Mouse (Mus musculus): ENCODE measurements at regions not wholly inside any gene's neighbourhood (a gene's known extent, or its start where the extent isn't known, plus 50 kb on each side); places are given as distances from the start of the nearest gene placed in this dataset.

DNA sequence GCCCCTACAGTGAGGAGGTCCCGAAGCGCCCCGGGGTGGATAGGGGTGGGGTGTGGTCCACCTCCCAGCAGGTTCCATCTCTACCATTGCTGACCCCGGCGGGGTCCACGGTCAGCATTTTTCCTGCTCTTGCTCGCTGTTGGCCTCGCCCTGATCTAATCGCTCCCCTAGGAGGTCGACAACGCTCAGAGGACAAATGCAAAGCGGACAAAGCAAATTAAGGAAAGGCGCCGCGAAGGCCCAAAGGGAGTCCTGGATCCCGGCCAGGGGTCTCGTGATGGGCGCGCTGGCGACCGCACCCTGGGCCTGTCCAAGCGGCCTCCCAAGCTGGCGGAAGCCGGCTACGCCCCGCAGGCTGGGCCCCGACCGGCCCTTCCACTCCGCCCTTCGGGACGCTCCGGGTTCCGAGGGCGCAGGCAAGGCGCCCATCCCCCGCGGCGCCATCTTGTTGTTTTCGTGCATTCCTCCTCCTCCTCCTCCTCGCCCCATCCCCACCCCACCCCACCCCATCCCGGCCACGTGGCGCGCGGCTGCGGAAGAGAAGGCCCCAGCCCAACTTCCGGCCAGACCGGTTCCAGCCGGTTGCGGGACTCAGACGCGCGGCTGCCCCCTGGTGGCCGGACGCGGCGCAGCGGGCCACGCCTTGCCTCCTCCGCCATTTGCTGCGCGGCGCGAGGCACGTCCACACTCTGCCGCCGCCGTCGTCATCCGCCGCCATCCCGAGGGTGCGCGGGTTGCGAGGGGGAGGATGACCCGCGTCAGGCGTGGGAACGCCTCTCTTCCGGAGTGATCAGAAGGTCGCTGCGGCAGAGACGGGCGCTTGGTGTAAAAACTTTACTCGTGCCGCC lies 76.5 kb upstream of the Chd2 start:
- Histone ChIP-seq H3K9me3 (replicated peaks; ENCODE audit: control insufficient read depth, low read length) (no peaks in the 10 kb centered on the region), H3K27me3 (ENCODE audit: control insufficient read depth, insufficient read depth, low read length) (no peaks in the 10 kb centered on the region), H3K36me3 (ENCODE audit: control insufficient read depth, insufficient read depth, low read length) (no peaks in the 10 kb centered on the region), H3K4me2 (peak overlapping the region; percentile 89), H3K4me3 (ENCODE audit: low read depth, low read length) (peak overlapping the region; percentile 66), H3K27ac (ENCODE audit: low read depth, low read length) (peak overlapping the region; percentile 99), H3K9ac (ENCODE audit: low read depth, low read length) (peak overlapping the region; percentile 99), H3K4me1 (ENCODE audit: control insufficient read depth, insufficient read depth, low read length) (peaks cover 8% of the 10 kb centered on the region)
- ATAC-seq (replicated peaks; ENCODE audit: insufficient number of reproducible peaks, low FRiP score, low TSS enrichment), result peak; percentile 94
- WGBS (ENCODE audit: insufficient replicate concordance), result under 1% methylated on average over 81 of the region's 86 CpGs

DNA sequence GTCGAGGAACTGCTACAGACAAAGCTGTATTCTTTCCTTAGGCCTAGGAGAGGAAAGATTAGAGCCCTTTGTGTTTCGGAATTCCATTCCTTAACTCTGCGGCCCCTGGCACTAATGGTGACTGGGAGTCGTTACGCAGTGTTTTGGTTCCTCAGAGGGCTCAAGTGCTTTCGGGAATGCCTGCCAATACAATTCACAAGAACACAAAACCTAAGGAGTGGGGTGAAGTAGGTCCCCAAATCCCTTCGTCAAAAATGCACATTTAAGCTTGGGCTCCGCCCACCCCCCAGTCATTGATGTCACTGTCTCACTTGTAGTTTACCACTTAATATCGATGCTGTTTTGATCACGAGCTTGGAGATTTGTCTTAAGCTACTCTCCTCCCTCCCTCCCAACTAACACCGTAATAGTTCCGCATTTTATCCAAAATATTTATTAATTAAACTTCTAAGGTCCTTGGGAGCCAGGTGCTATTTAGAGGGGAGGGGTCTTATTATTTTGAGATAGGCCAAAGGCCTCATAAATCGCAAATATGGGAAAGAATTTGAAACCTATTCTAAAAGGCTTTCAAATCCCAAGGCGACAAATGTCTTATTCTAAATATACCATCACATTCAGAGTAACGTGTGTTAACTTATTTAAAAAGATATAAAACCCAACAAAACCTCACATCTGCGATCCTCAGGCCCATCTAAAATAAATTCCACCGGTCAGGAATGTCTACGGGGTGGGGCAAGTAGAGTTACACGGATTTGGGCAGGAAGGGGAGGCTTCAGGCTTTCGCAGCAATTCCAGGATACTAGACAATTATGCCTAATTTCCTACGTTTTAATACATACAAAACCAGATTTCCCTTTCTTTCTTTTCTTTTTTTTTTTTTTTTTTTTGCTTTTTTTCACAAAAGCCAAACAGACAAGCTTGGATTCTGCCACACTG lies 75.6 kb upstream of the Chd2 start:
- peaks cover 6% of the 10 kb centered on the region for H3K4me1 ChIP-seq (ENCODE audit: control insufficient read depth, insufficient read depth, low read length)
- peak overlapping the region; percentile 99 for H3K27ac ChIP-seq (ENCODE audit: low read depth, low read length)
- H3K4me3 ChIP-seq (ENCODE audit: low read depth, low read length), result peak overlapping the region; percentile 66
- 6% methylated on average over 21 of the region's 21 CpGs for WGBS (ENCODE audit: insufficient replicate concordance)
- H3K36me3 ChIP-seq (ENCODE audit: control insufficient read depth, insufficient read depth, low read length), result no peaks in the 10 kb centered on the region
- H3K9ac ChIP-seq (ENCODE audit: low read depth, low read length), result peak overlapping the region; percentile 99
- ATAC-seq (replicated peaks; ENCODE audit: insufficient number of reproducible peaks, low FRiP score, low TSS enrichment), result no peak
- H3K4me2 ChIP-seq, result peak overlapping the region; percentile 89
- H3K27me3 ChIP-seq (ENCODE audit: control insufficient read depth, insufficient read depth, low read length), result no peaks in the 10 kb centered on the region
- no peaks in the 10 kb centered on the region for H3K9me3 ChIP-seq (replicated peaks; ENCODE audit: control insufficient read depth, low read length)

DNA sequence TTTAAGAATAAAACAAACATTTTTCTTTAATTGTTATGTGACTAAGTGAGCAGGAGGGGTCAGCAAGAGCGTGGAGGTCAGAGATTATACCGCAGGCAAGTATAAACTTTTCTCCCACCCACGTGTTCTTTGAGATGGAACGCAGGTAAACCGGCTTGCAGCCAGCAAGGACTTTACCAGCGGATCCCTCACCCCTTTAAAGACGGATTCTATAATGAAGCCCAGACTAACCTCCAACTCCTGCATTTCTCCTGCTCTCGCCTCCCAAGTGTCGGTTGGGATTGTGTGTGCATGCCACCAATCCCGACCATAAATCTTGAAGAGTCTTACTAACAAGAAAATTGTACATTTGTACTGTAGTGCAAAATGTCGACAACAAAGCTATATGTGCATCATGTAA lies 74.4 kb upstream of the Chd2 start:
- H3K4me2 ChIP-seq, result no peak overlapping the region
- no peaks in the 10 kb centered on the region for H3K27me3 ChIP-seq (ENCODE audit: control insufficient read depth, insufficient read depth, low read length)
- ATAC-seq (replicated peaks; ENCODE audit: insufficient number of reproducible peaks, low FRiP score, low TSS enrichment), result no peak
- peaks cover 5% of the 10 kb centered on the region for H3K4me1 ChIP-seq (ENCODE audit: control insufficient read depth, insufficient read depth, low read length)
- H3K36me3 ChIP-seq (ENCODE audit: control insufficient read depth, insufficient read depth, low read length), result no peaks in the 10 kb centered on the region
- H3K27ac ChIP-seq (ENCODE audit: low read depth, low read length), result peak overlapping the region; percentile 99
- 56% methylated on average over 11 of the region's 11 CpGs for WGBS (ENCODE audit: insufficient replicate concordance)
- H3K9me3 ChIP-seq (replicated peaks; ENCODE audit: control insufficient read depth, low read length), result no peaks in the 10 kb centered on the region
- H3K9ac ChIP-seq (ENCODE audit: low read depth, low read length), result no peak overlapping the region
- no peak overlapping the region for H3K4me3 ChIP-seq (ENCODE audit: low read depth, low read length)

DNA sequence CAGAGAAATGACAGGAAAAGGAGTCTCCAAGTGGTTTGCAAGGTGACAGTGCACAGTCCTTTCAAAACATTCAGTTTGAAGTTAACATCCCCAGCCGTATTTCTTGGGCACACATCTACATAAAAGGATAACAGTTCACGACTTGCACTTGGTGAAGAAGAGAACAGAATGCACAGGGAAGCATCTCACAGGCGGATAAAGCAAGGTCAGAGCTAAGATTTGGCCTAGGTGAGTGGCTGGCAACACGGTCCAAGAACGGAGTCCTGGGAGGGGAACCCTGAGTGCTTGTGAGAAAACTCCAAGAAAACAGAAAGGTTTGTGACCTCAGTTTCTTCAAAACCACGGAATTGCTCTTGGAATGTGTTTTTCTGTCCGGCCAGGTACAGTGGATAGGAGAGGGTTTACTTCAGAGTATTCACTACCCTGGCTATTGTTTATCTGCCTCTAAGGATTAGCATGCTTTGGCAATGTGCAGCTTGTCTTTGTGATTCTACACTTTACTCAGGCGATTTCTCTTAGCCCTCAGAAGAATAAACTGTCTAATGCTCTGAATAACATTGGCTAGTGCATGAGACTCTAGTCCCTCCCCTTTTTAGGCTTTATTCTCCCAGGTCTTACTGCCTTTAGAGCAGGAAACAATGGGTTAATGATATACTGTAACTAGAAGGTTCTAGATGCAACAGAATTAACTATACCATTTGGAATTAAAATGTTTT lies 73.4 kb upstream of the Chd2 start:
- H3K4me1 ChIP-seq (ENCODE audit: control insufficient read depth, insufficient read depth, low read length), result peaks cover 5% of the 10 kb centered on the region
- no peaks in the 10 kb centered on the region for H3K27me3 ChIP-seq (ENCODE audit: control insufficient read depth, insufficient read depth, low read length)
- H3K4me2 ChIP-seq, result no peak overlapping the region
- no peak overlapping the region for H3K27ac ChIP-seq (ENCODE audit: low read depth, low read length)
- H3K9me3 ChIP-seq (replicated peaks; ENCODE audit: control insufficient read depth, low read length), result no peaks in the 10 kb centered on the region
- H3K36me3 ChIP-seq (ENCODE audit: control insufficient read depth, insufficient read depth, low read length), result no peaks in the 10 kb centered on the region
- WGBS (ENCODE audit: insufficient replicate concordance), result 78% methylated on average over 8 of the region's 8 CpGs
- no peak for ATAC-seq (replicated peaks; ENCODE audit: insufficient number of reproducible peaks, low FRiP score, low TSS enrichment)
- H3K9ac ChIP-seq (ENCODE audit: low read depth, low read length), result no peak overlapping the region
- H3K4me3 ChIP-seq (ENCODE audit: low read depth, low read length), result no peak overlapping the region

DNA sequence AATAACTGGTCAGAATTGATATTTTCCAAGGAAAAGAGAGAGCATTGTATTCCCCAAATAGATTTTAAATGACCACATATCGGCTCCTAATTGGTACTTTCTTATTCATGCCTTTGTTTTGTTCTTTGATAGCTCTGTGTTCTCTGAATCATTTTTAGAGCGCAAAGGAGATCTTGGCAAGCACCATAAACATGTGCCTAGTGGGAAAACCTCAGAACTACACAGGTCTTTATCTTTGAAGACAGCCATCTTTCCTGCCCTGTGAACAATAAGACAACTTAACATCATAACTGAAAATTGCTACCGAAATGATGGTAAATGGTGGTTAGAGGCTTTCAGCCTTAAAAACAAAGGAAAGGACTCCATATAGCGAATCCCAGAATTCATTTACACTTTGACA lies 72.7 kb upstream of the Chd2 start:
- H3K27me3 ChIP-seq (ENCODE audit: control insufficient read depth, insufficient read depth, low read length), result no peaks in the 10 kb centered on the region
- H3K9me3 ChIP-seq (replicated peaks; ENCODE audit: control insufficient read depth, low read length), result no peaks in the 10 kb centered on the region
- H3K36me3 ChIP-seq (ENCODE audit: control insufficient read depth, insufficient read depth, low read length), result no peaks in the 10 kb centered on the region
- no peak overlapping the region for H3K4me3 ChIP-seq (ENCODE audit: low read depth, low read length)
- no peak overlapping the region for H3K27ac ChIP-seq (ENCODE audit: low read depth, low read length)
- WGBS (ENCODE audit: insufficient replicate concordance), result 86% methylated on average over 4 of the region's 4 CpGs
- peaks cover 5% of the 10 kb centered on the region for H3K4me1 ChIP-seq (ENCODE audit: control insufficient read depth, insufficient read depth, low read length)
- H3K4me2 ChIP-seq, result no peak overlapping the region
- no peak overlapping the region for H3K9ac ChIP-seq (ENCODE audit: low read depth, low read length)
- ATAC-seq (replicated peaks; ENCODE audit: insufficient number of reproducible peaks, low FRiP score, low TSS enrichment), result no peak

DNA sequence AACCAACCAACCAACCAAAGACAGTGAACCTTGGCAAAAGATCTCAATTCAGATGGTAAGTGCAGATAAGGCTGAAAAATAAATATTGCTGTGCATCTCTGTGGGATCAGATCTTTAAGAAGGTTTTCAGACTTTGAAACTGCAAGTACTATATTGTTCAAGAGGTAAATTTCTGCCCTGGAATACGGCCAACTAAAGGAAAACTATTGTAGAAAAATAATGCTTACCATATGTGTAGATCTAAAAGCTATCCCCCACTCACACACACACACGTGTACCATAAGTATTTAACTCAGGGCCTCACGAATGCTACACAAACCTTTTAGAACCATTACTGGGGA lies 71.1 kb upstream of the Chd2 start:
- H3K4me3 ChIP-seq (ENCODE audit: low read depth, low read length), result no peak overlapping the region
- H3K36me3 ChIP-seq (ENCODE audit: control insufficient read depth, insufficient read depth, low read length), result no peaks in the 10 kb centered on the region
- no peak overlapping the region for H3K9ac ChIP-seq (ENCODE audit: low read depth, low read length)
- no peaks in the 10 kb centered on the region for H3K27me3 ChIP-seq (ENCODE audit: control insufficient read depth, insufficient read depth, low read length)
- 79% methylated on average over 3 of the region's 3 CpGs for WGBS (ENCODE audit: insufficient replicate concordance)
- ATAC-seq (replicated peaks; ENCODE audit: insufficient number of reproducible peaks, low FRiP score, low TSS enrichment), result no peak
- H3K9me3 ChIP-seq (replicated peaks; ENCODE audit: control insufficient read depth, low read length), result no peaks in the 10 kb centered on the region
- no peak overlapping the region for H3K27ac ChIP-seq (ENCODE audit: low read depth, low read length)
- H3K4me2 ChIP-seq, result no peak overlapping the region
- peaks cover 5% of the 10 kb centered on the region for H3K4me1 ChIP-seq (ENCODE audit: control insufficient read depth, insufficient read depth, low read length)

DNA sequence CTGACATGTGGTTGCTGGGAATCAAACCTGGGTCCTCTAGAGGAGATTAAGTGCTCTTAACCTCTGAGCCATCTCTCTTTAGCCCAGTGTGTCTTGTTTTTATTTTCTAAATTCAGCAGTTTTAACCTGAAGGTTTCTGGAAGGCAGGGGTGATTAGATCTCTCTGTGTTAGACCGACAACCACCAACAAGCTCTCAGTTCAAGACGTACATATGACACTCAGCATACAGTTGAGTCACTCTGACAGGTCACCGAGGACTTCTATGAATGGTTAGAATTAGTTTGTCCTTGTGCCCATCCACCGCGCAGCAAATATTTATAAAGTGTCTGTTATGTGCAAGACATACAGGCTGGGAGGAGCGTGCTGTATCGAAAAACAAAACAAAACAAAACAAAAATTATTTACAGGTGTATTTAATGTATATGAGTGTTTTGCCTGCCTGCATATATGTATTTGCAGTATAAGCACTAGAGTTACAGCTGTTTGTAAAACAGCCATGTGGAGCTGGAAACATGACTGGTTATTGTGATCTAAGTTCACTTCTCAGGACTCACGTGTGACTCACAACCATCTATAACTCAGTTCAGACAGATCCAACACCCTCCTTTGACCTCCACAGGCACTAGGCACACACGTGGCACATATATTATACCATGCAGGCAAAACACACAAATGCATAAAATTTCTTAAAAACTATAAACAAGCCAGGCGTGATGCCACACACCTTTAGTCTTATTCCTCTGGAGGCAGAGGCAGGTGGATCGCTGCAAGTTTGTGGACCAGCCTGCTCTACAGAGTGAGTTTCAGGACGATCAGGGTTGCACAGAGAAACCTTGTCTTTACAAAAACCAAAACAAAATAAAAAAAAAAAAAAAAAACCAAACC lies 70.5 kb upstream of the Chd2 start:
- WGBS (ENCODE audit: insufficient replicate concordance), result 83% methylated on average over 12 of the region's 12 CpGs
- H3K4me3 ChIP-seq (ENCODE audit: low read depth, low read length), result no peak overlapping the region
- H3K27me3 ChIP-seq (ENCODE audit: control insufficient read depth, insufficient read depth, low read length), result no peaks in the 10 kb centered on the region
- H3K27ac ChIP-seq (ENCODE audit: low read depth, low read length), result no peak overlapping the region
- no peaks in the 10 kb centered on the region for H3K9me3 ChIP-seq (replicated peaks; ENCODE audit: control insufficient read depth, low read length)
- H3K4me2 ChIP-seq, result no peak overlapping the region
- no peak overlapping the region for H3K9ac ChIP-seq (ENCODE audit: low read depth, low read length)
- no peak for ATAC-seq (replicated peaks; ENCODE audit: insufficient number of reproducible peaks, low FRiP score, low TSS enrichment)
- no peaks in the 10 kb centered on the region for H3K36me3 ChIP-seq (ENCODE audit: control insufficient read depth, insufficient read depth, low read length)
- peaks cover 5% of the 10 kb centered on the region for H3K4me1 ChIP-seq (ENCODE audit: control insufficient read depth, insufficient read depth, low read length)

Measured in heart, embryonic 11.5 days (tissue).